Mouse (Mus musculus) CH12.LX (cell line): ENCODE measurements around the gene Pabpn1l. TPM values are rescaled to one million over a fixed set of nuclear protein-coding genes. Genes with fewer than 3 reads are reported as not detected.

Source experiments
- DNase-seq: peaks from one replicate; pipeline ENCODE4 v3.0.0-alpha.2; 2013; ENCODE audit errors: extremely low read depth
- H3K27ac ChIP-seq: 2 replicates; pipeline ENCODE4 v1.5.1; 2012; ENCODE audit warnings: low read depth, mild to moderate bottlenecking, control low read depth, moderate library complexity; ENCODE audit not compliant: insufficient read depth
- H3K27me3 ChIP-seq: replicated peaks from 2 replicates; pipeline ENCODE3; 2012; ENCODE audit warnings: inconsistent platforms
- H3K36me3 ChIP-seq, 2 experiments: replicated peaks in 1 of 2; 2 replicates each; pipeline versions ENCODE3 to v1.6.1; 2012; ENCODE audit warnings: inconsistent platforms in 1 of 2, low read length in 1 of 2, mild to moderate bottlenecking in 1 of 2, mixed read lengths in 1 of 2, moderate library complexity in 1 of 2; ENCODE audit not compliant: control insufficient read depth in 1 of 2, insufficient read depth in 1 of 2
- H3K4me1 ChIP-seq, 2 experiments: 2 replicates each; pipeline ENCODE4 v1.6.1; 2012; ENCODE audit warnings: inconsistent platforms in 1 of 2, moderate library complexity in 1 of 2; ENCODE audit not compliant: insufficient read depth in 2 of 2, control insufficient read depth in 1 of 2
- H3K4me2 ChIP-seq: 2 replicates; pipeline ENCODE4 v1.6.1; 2012; ENCODE audit warnings: low read depth, mild to moderate bottlenecking, control low read depth; ENCODE audit not compliant: poor library complexity, insufficient read depth, severe bottlenecking
- H3K4me3 ChIP-seq, 3 experiments: fragments of 150-350 bp in 1 of 3; sonication (generic) in 1 of 3; replicated peaks in 1 of 3; 2 replicates each; pipeline versions ENCODE3 to v1.5.1; 2011 to 2012; ENCODE audit warnings: low read depth in 2 of 3, low read length in 2 of 3, mild to moderate bottlenecking in 2 of 3, moderate library complexity in 2 of 3, control low read depth in 1 of 3, improper control_type of control experiment in 1 of 3, inconsistent platforms in 1 of 3, mixed read lengths in 1 of 3; ENCODE audit not compliant: poor library complexity in 1 of 3
- H3K79me2 ChIP-seq: replicated peaks from 2 replicates; pipeline ENCODE4 v1.6.1; 2012; ENCODE audit warnings: mild to moderate bottlenecking, moderate library complexity; ENCODE audit not compliant: control insufficient read depth, poor library complexity, insufficient read depth, severe bottlenecking; ENCODE audit errors: extremely low read depth
- H3K9ac ChIP-seq: 2 replicates; pipeline ENCODE4 v1.6.1; 2012; ENCODE audit warnings: low read depth, mild to moderate bottlenecking, control low read depth, moderate library complexity; ENCODE audit not compliant: insufficient read depth
- H3K9me3 ChIP-seq: replicated peaks from 2 replicates; pipeline ENCODE3; 2012; ENCODE audit warnings: low read length, inconsistent platforms, mixed read lengths
- BHLHE40 ChIP-seq: IDR thresholded peaks from 2 replicates; pipeline ENCODE4 v1.6.1; 2011; ENCODE audit warnings: mild to moderate bottlenecking, low read depth, low read length, improper control_type of control experiment
- CHD1 ChIP-seq: IDR thresholded peaks from 2 replicates; pipeline ENCODE4 v1.6.1; 2012; ENCODE audit warnings: low read depth, low read length, improper control_type of control experiment, inconsistent platforms
- CHD2 ChIP-seq: IDR thresholded peaks from 2 replicates; pipeline ENCODE4 v1.6.1; 2011; ENCODE audit warnings: low read length, improper control_type of control experiment
- CTCF ChIP-seq, 2 experiments: IDR thresholded peaks in 1 of 2; conservative IDR thresholded peaks in 1 of 2; 2 replicates each; pipeline ENCODE4 v1.5.1; 2011 to 2012; ENCODE audit warnings: low read depth in 2 of 2, low read length in 2 of 2, improper control_type of control experiment in 1 of 2, inconsistent platforms in 1 of 2, mild to moderate bottlenecking in 1 of 2, moderate library complexity in 1 of 2
- ETS1 ChIP-seq: conservative IDR thresholded peaks from 2 replicates; pipeline ENCODE4 v1.6.1; 2012; ENCODE audit warnings: low read depth, mild to moderate bottlenecking, inconsistent platforms, low read length, improper control_type of control experiment, moderate library complexity
- JUN ChIP-seq: IDR thresholded peaks from 2 replicates; pipeline ENCODE4 v1.6.1; 2011; ENCODE audit warnings: low read depth, mild to moderate bottlenecking, low read length, improper control_type of control experiment, moderate library complexity; ENCODE audit not compliant: insufficient read depth
- NRF1 ChIP-seq: IDR thresholded peaks from 2 replicates; pipeline ENCODE4 v1.6.1; 2014; ENCODE audit warnings: low read depth, mild to moderate bottlenecking, inconsistent platforms, low read length, improper control_type of control experiment, moderate library complexity
- POLR2A ChIP-seq: IDR thresholded peaks from 2 replicates; pipeline ENCODE4 v1.6.1; 2011; ENCODE audit warnings: low read depth, mild to moderate bottlenecking, improper control_type of control experiment, low read length
- RAD21 ChIP-seq: IDR thresholded peaks from 2 replicates; pipeline ENCODE4 v1.6.1; 2011; ENCODE audit warnings: low read depth, mild to moderate bottlenecking, low read length, improper control_type of control experiment, moderate library complexity
- RCOR1 ChIP-seq: conservative IDR thresholded peaks from 2 replicates; pipeline ENCODE4 v1.6.1; 2012; ENCODE audit warnings: low read depth, mild to moderate bottlenecking, inconsistent platforms, low read length, improper control_type of control experiment
- SIN3A ChIP-seq: IDR thresholded peaks from 2 replicates; pipeline ENCODE4 v1.6.1; 2012; ENCODE audit warnings: low read length, improper control_type of control experiment, inconsistent platforms
- SMC3 ChIP-seq: IDR thresholded peaks from 2 replicates; pipeline ENCODE4 v1.6.1; 2011; ENCODE audit warnings: low read depth, low read length, improper control_type of control experiment
- UBTF ChIP-seq: IDR thresholded peaks from 2 replicates; pipeline ENCODE4 v1.6.1; 2012; ENCODE audit warnings: low read depth, mild to moderate bottlenecking, inconsistent platforms, low read length, improper control_type of control experiment, moderate library complexity
- USF1 ChIP-seq: IDR thresholded peaks from 2 replicates; pipeline ENCODE4 v1.6.1; 2014; ENCODE audit warnings: low read depth, mild to moderate bottlenecking, inconsistent platforms, low read length, improper control_type of control experiment
- USF2 ChIP-seq: conservative IDR thresholded peaks from 2 replicates; pipeline ENCODE4 v1.6.1; 2011; ENCODE audit warnings: low read depth, low read length, improper control_type of control experiment
- ZC3H11A ChIP-seq: IDR thresholded peaks from 2 replicates; pipeline ENCODE4 v1.6.1; 2012; ENCODE audit warnings: low read depth, mild to moderate bottlenecking, inconsistent platforms, low read length, improper control_type of control experiment
- ZMIZ1 ChIP-seq: IDR thresholded peaks from 2 replicates; pipeline ENCODE4 v1.6.1; 2012; ENCODE audit warnings: low read depth, mild to moderate bottlenecking, inconsistent platforms, low read length, improper control_type of control experiment
- dilution Hi-C: fragments of 300-500 bp; cut with MboI; formaldehyde crosslinking; loops from 2 replicates; pipeline ENCODE4 v1.14.3; 2020; ENCODE audit warnings: low sequenced_read_pairs; ENCODE audit not compliant: extremely low pct_unique_long_range_greater_than_20kb, extremely low pct_ligation_motif_present
- in situ Hi-C: fragments of 300-500 bp; cut with MboI; formaldehyde crosslinking; loops from 3 replicates; pipeline ENCODE4 v1.14.3; 2019; ENCODE audit warnings: low sequenced_read_pairs, low pct_ligation_motif_present, low pct_unique_long_range_greater_than_20kb, mixed read lengths
- polyA plus RNA-seq: library from polyadenylated mRNA; unstranded; fragments of >175 nt; gene quantifications from 2 replicates; pipeline ENCODE4 v1.2.1, GENCODE M21; 2012; ENCODE audit warnings: low read depth; ENCODE audit not compliant: insufficient read length
- total RNA-seq, 2 experiments: library from RNA; depleted of rRNA; stranded (reverse); fragments of 300-350 nt in 1 of 2; fragments of >200 nt in 1 of 2; gene quantifications; 2 replicates each; pipeline ENCODE4 v1.2.3; 2012 to 2014

The Pabpn1l gene
- total and polyA plus RNA-seq, 3 experiments = not detected

GRCm38 (mm10) chr8:122624653-122625052, 2.1 kb upstream of the Pabpn1l start:
- peaks cover 10 to 47% of the 10 kb centered on the region in 2 experiments for H3K4me1 ChIP-seq
- TF ChIP-seq NRF1 = no peak
- no peak for TF ChIP-seq POLR2A
- peak; percentile 3; the same call in 1 of the 2 replicates for TF ChIP-seq RAD21
- peak in 1 of 2 experiments; percentile 45; a peak in 2 of 4 replicates for TF ChIP-seq CTCF (conservative IDR thresholded peaks at IDR 0.05 in 1 of 2, IDR thresholded peaks at IDR 0.05 in 1 of 2; ENCODE audit: low read depth in 2 of 2, low read length in 2 of 2)
- TF ChIP-seq SMC3 = peak; percentile 44
- no peak for TF ChIP-seq ETS1
- TF ChIP-seq CHD2 = no peak
- TF ChIP-seq, all 38 proteins: peak for 3
- Histone ChIP-seq H3K36me3 (peaks cover 12 to 24% of the 10 kb centered on the region in 2 experiments), H3K27ac (no peak overlapping the region), H3K4me2 (no peak overlapping the region), H3K9me3 (no peaks in the 10 kb centered on the region), H3K79me2 (no peaks in the 10 kb centered on the region), H3K4me3 (no peak overlapping the region), H3K27me3 (no peaks in the 10 kb centered on the region), H3K9ac (no peak overlapping the region)
- no peak for DNase-seq
- in situ Hi-C loops = loop anchor here (5.0 kb wide), 1 partner anchor 203 kb away; no protein-coding TSS in a partner anchor
- dilution Hi-C loops = no loop called here

GRCm38 (mm10) chr8:122623844-122624642, 1.5 kb upstream of the Pabpn1l start:
- TF ChIP-seq JUN (no peak), NRF1 (no peak), BHLHE40 (no peak), SIN3A (no peak), USF1 (peak; percentile 36), RCOR1 (no peak), POLR2A (no peak), USF2 (peak; percentile 63), ZC3H11A (no peak), UBTF (no peak), CHD1 (no peak), ZMIZ1 (no peak)
- Histone ChIP-seq H3K27me3 (no peaks in the 10 kb centered on the region), H3K79me2 (no peaks in the 10 kb centered on the region), H3K9ac (no peak overlapping the region), H3K4me2 (no peak overlapping the region), H3K4me1 (peaks cover 10 to 49% of the 10 kb centered on the region in 2 experiments), H3K36me3 (peaks cover 7 to 18% of the 10 kb centered on the region in 2 experiments), H3K27ac (no peak overlapping the region), H3K9me3 (no peaks in the 10 kb centered on the region), H3K4me3 (no peak overlapping the region)
- dilution Hi-C loops (no loop called here), in situ Hi-C loops (loop anchor here (5.0 kb wide), 1 partner anchor 203 kb away; no protein-coding TSS in a partner anchor)
- no peak for DNase-seq
